Mouse (Mus musculus) hindbrain, embryonic 15.5 days (tissue): ENCODE measurements around the gene Ndst2. TPM values are rescaled to one million over a fixed set of nuclear protein-coding genes. Genes with fewer than 3 reads are reported as not detected.

Experiments used
- ATAC-seq: fragments of 200-750 bp; cut with Nextera tagmentation; 2 replicates; pipeline ENCODE4 v1.8.0; 2017; ENCODE audit warnings: low read depth, moderate number of reproducible peaks, moderate TSS enrichment; ENCODE audit not compliant: low FRiP score
- H3K27ac ChIP-seq: fragments of 300-500 bp; sonication (generic); replicated peaks from 2 replicates; pipeline ENCODE4 v1.5.1; 2015; ENCODE audit warnings: mild to moderate bottlenecking, inconsistent platforms
- H3K27me3 ChIP-seq: fragments of 300-500 bp; sonication (generic); 2 replicates; pipeline ENCODE4 v1.6.1; 2015; ENCODE audit warnings: control low read depth, inconsistent platforms
- H3K36me3 ChIP-seq: fragments of 300-500 bp; sonication (generic); 2 replicates; pipeline ENCODE4 v1.6.1; 2015; ENCODE audit warnings: control low read depth, inconsistent platforms
- H3K4me1 ChIP-seq: fragments of 300-500 bp; sonication (generic); replicated peaks from 2 replicates; pipeline ENCODE4 v1.6.1; 2015; ENCODE audit warnings: control low read depth, inconsistent platforms
- H3K4me2 ChIP-seq: fragments of 300-500 bp; sonication (generic); 2 replicates; pipeline ENCODE4 v1.6.1; 2015; ENCODE audit warnings: moderate library complexity, mild to moderate bottlenecking, inconsistent platforms
- H3K4me3 ChIP-seq: fragments of 300-500 bp; sonication (generic); 2 replicates; pipeline ENCODE4 v1.5.1; 2015; ENCODE audit warnings: mild to moderate bottlenecking, inconsistent platforms
- H3K9ac ChIP-seq: fragments of 300-500 bp; sonication (generic); 2 replicates; pipeline ENCODE4 v1.6.1; 2015; ENCODE audit warnings: inconsistent platforms
- H3K9me3 ChIP-seq: fragments of 300-500 bp; sonication (generic); 2 replicates; pipeline ENCODE4 v1.6.1; 2016; ENCODE audit warnings: control low read depth, inconsistent platforms
- WGBS: fragments of 180-500 bp; shearing (Covaris S2); methylation state at CpG from one replicate; pipeline ENCODE4 v1.1.7; 2015; 5-methylcytosine and 5-hydroxymethylcytosine counted together
- polyA plus RNA-seq: library from polyadenylated mRNA; unstranded; fragments of >200 nt; fragmentation: Nextera tagmentation; extraction: Ambion mirVana; gene quantifications from 2 replicates; pipeline ENCODE4 v1.2.1, GENCODE M21; 2015

Ndst2 gene
- polyA plus RNA-seq, 1 experiment from 2014 or later = 19.9 TPM

DNA sequence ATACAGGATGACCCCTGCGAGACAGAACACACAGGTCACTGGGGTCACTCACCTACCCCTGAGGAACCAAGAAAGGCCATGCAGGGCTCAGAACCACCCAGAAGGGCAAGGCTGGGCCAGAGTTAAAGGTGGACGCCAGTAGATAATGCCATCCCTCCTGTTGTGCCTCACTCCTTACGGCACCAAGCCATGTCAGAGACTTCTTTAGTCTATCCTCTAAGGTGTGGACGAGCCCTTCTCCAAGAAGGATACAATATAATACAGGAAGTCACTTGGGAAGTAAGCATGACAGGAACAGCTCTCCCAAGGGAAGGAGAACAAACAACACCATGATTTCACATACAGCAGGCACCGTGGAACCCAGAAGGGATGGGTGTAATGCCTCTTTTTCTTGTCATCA lies 30.6 kb upstream of the Ndst2 start:
- Histone ChIP-seq H3K4me1 (no peaks in the 10 kb centered on the region), H3K27ac (no peak overlapping the region), H3K27me3 (no peaks in the 10 kb centered on the region), H3K9me3 (no peaks in the 10 kb centered on the region), H3K4me2 (no peak overlapping the region), H3K36me3 (peaks cover 51% of the 10 kb centered on the region), H3K4me3 (no peak overlapping the region), H3K9ac (no peak overlapping the region)
- no peak for ATAC-seq
- 90% methylated on average over 5 of the region's 5 CpGs for WGBS

DNA sequence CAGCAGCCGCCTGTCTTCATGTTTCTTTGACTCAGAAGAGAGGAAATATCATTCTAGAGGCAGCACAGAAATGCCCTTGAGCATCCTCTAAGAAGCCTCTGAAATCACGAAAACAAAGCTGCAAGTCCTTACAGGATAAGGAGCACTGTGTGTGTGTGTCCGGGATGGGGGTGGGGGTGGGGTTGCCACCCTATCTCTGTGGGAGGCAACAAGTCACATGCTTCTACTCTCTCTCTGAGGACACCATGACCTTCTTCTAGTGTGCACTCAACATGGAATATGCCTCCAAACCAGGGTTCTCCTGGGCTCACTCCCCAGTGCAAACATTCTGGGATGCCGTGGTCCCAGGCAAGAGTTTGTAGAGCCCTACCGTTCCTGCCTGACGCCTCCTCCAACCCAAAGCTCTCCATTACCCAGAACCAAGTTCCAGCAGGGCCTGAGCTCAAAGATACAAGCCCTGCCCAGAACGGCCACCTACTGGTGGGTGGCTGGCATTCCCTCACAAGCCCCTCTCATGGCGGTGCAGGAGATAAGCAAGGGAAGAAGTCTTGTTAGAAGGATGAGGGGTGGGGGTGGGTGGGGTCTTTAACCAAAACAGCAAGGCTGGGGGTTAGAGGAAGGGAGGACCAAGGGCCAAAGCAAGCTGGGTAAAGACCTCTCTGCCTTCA lies 24.5 kb upstream of the Ndst2 start:
- Histone ChIP-seq H3K36me3 (peaks cover 71% of the 10 kb centered on the region), H3K27me3 (no peaks in the 10 kb centered on the region), H3K9me3 (no peaks in the 10 kb centered on the region), H3K4me2 (no peak overlapping the region), H3K27ac (no peak overlapping the region), H3K4me3 (no peak overlapping the region), H3K9ac (no peak overlapping the region), H3K4me1 (no peaks in the 10 kb centered on the region)
- 84% methylated on average over 8 of the region's 8 CpGs for WGBS
- ATAC-seq = no peak

DNA sequence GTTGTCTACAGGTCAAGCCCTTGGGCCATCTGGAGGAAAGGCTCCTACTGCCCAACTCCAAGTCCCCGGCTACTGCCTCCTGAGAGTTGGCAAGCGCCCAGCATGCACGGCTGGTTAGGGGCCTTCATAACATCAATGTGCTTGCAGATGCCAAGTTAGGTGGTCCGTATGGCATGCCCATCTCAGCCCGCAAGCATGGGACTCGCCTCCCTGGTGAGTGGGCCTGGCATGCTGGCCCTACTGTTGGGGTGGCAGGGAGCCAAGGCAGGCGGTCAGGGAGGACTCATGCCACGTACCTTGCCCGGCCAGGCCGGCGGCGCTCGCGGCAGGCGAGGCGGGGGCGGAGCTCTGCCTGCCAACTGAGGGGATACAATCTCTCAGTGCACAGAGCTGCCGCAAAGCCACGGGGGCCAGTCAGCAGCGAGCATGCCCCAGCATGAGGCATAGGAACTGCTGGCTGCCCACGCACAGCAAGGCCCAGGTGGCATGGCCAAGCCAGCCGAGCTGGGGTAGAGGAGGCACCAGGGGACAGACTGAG lies 23.1 kb upstream of the Ndst2 start:
- Histone ChIP-seq H3K36me3 (peaks cover 67% of the 10 kb centered on the region), H3K4me3 (no peak overlapping the region), H3K9ac (no peak overlapping the region), H3K4me2 (no peak overlapping the region), H3K4me1 (no peaks in the 10 kb centered on the region), H3K27ac (no peak overlapping the region), H3K9me3 (no peaks in the 10 kb centered on the region), H3K27me3 (no peaks in the 10 kb centered on the region)
- WGBS = 86% methylated on average over 22 of the region's 22 CpGs
- no peak for ATAC-seq

DNA sequence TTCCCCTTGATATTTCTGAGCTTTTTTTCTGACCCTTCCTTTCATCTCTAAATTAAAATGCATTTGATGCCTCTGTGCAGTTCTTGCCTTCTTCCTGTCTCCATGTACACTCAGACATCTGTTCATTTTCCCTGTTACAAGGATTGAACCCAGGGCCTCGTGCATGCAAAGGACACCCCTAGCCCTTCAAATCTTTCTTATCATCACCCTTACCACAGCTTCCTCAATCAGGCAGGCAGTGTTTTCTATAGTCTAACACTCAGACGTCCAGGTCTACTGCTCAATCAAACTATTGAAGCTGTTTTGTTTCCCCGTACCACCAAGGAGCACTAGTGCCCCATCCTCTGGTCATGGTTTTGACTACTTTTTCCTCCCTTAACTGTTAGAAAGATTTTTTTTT lies 19.4 kb upstream of the Ndst2 start:
- WGBS = 90% methylated on average over 3 of the region's 3 CpGs
- ATAC-seq = no peak
- Histone ChIP-seq H3K4me1 (no peaks in the 10 kb centered on the region), H3K9me3 (no peaks in the 10 kb centered on the region), H3K27ac (no peak overlapping the region), H3K9ac (no peak overlapping the region), H3K4me2 (no peak overlapping the region), H3K36me3 (peaks cover 47% of the 10 kb centered on the region), H3K27me3 (no peaks in the 10 kb centered on the region), H3K4me3 (no peak overlapping the region)

DNA sequence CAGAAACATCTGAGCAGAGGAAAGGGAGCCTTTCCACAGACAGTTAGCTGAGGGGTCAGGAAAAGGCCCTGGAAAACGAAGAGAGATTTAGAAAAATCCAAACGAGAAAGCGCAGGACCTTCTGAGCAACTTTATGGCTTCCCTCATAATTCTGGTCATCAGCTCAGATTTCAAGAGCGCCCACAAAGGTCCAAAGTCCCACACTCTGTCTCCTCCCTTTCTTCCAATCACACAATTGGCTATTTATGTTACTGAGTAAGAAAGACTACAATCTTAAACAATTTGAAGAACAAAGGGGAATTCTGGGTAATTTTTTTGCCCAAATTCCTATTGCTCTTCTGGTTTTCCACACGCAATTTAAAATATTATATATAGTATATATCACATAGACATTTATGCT lies 16.1 kb upstream of the Ndst2 start:
- no peak for ATAC-seq
- Histone ChIP-seq H3K4me2 (no peak overlapping the region), H3K27ac (no peak overlapping the region), H3K27me3 (no peaks in the 10 kb centered on the region), H3K36me3 (peaks cover 22% of the 10 kb centered on the region), H3K4me1 (no peaks in the 10 kb centered on the region), H3K4me3 (no peak overlapping the region), H3K9ac (no peak overlapping the region), H3K9me3 (no peaks in the 10 kb centered on the region)
- 92% methylated on average over 5 of the region's 5 CpGs for WGBS

DNA sequence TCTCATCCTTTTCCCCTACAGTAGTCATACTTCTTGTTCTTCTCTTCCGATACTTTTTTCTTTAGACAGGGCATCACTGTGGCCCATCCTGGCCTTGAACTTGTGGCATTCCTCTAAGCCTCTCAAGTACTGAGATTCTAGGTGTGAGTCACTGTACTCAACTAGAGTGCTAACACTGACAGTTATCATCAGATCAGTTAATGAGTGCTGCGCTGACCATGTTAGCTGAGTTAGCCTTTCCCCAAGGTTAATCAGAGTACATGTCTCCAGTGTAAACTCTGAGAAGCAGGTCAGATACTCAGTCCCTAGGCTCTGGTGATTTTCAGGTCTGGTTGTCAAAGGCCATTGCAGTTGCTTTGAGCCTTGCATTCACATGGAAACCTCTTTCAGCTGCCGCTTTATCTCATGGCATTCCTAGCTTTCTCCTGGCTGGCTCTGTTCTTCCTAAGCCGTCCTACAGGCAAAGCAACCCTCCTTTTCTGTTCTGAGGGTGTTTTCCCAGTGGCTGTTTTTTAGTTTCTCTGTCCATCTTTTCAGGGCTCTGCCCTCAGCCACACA lies 15.2 kb upstream of the Ndst2 start:
- no peaks in the 10 kb centered on the region for H3K27me3 ChIP-seq
- no peak overlapping the region for H3K27ac ChIP-seq
- 86% methylated on average over 4 of the region's 4 CpGs for whole genome bisulfite sequencing
- no peaks in the 10 kb centered on the region for H3K9me3 ChIP-seq
- H3K4me3 ChIP-seq = no peak overlapping the region
- H3K36me3 ChIP-seq = peaks cover 17% of the 10 kb centered on the region
- H3K9ac ChIP-seq = no peak overlapping the region
- no peaks in the 10 kb centered on the region for H3K4me1 ChIP-seq
- H3K4me2 ChIP-seq = no peak overlapping the region
- no peak for ATAC-seq

DNA sequence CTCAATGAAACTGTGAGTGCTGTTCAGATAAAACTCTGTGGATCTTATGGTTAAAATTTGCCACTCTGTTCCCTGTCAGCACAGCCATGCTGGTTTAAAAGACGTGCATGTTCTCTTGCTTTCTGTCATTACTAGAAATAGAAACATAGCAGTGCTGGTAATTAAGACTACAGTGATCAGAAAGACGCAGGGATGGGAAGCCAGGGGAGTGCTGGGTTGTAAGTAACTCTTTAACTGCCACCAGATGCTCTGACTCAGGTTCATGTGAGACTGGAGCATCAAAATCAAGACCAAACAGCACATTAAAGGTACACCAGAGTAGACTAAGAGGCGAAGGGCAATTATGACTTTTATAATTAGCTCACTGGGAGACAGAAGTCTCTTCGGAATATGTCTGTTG lies 14.0 kb upstream of the Ndst2 start:
- H3K4me2 ChIP-seq = no peak overlapping the region
- H3K4me3 ChIP-seq = no peak overlapping the region
- no peak overlapping the region for H3K9ac ChIP-seq
- no peaks in the 10 kb centered on the region for H3K4me1 ChIP-seq
- ATAC-seq = no peak
- no peaks in the 10 kb centered on the region for H3K27me3 ChIP-seq
- H3K9me3 ChIP-seq = no peaks in the 10 kb centered on the region
- WGBS = 66% methylated on average over 4 of the region's 4 CpGs
- no peak overlapping the region for H3K27ac ChIP-seq
- peaks cover 22% of the 10 kb centered on the region for H3K36me3 ChIP-seq

DNA sequence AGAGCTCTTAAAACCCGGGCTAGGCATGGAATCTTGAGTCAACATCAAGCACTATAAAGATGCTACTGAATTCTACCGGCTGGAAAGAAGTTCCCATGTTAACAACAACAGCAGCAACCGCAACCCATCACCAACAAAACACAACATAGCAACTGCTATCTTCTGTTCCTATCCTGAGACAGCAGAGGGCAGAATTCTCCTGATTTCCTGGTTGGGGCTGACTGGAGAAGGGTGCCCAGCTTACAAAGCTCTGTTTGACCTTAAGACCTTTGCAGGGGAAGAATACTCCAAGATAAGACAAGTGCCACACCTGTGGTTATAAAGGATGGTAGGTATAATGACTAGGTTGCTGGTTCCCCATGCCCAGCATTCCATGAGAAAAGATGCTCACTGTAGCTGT lies 12.6 kb upstream of the Ndst2 start:
- Histone ChIP-seq H3K27ac (no peak overlapping the region), H3K4me1 (no peaks in the 10 kb centered on the region), H3K4me2 (no peak overlapping the region), H3K4me3 (no peak overlapping the region), H3K27me3 (no peaks in the 10 kb centered on the region), H3K36me3 (peaks cover 28% of the 10 kb centered on the region), H3K9ac (no peak overlapping the region), H3K9me3 (no peaks in the 10 kb centered on the region)
- whole genome bisulfite sequencing = 88% methylated on average over 3 of the region's 3 CpGs
- ATAC-seq = no peak

DNA sequence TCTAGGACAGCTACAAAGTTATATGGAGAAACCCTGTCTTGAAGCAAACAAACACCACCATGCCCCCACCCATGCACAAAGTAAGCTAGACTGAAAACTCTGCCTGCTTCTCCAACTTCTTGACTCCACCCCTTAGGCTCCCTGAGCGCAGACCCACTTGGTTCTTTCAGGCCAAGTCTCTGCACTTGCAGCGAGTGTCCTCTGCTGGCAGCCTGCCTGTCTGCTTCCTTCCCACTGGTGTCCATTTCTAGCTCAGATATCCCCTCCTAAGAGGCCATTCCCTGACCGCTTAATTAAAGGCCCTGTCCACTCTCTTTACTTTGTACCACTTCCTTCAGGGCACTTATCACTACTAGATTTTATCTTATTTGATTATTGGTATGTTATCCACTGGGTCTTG lies 9.3 kb upstream of the Ndst2 start:
- Histone ChIP-seq H3K4me2 (no peak overlapping the region), H3K4me3 (no peak overlapping the region), H3K4me1 (no peaks in the 10 kb centered on the region), H3K36me3 (peaks cover 43% of the 10 kb centered on the region), H3K27me3 (no peaks in the 10 kb centered on the region), H3K9me3 (no peaks in the 10 kb centered on the region), H3K9ac (no peak overlapping the region), H3K27ac (no peak overlapping the region)
- WGBS = 91% methylated on average over 3 of the region's 3 CpGs
- no peak for ATAC-seq

DNA sequence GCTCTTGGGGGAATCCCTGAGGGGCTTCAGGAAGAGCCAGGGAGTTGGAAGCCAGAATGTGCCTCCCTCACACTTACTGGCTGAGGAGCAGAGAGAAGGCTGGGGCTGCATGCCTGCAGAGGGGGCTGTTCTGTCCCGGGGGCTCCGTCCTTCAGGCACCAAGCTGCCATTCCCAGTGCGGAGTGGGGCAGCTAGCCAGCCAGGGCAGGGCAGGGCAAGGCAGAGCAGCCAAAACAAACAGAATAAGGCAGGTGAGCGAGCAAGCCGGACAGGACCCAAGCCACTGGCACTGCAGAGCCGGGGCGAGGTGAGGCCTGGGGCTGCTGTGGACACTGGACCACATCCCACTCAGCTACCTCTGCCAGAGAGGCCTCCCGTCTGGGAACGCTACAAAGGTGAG lies 6.9 kb upstream of the Ndst2 start:
- no peak overlapping the region for H3K27ac ChIP-seq
- H3K4me2 ChIP-seq = no peak overlapping the region
- no peaks in the 10 kb centered on the region for H3K4me1 ChIP-seq
- no peaks in the 10 kb centered on the region for H3K9me3 ChIP-seq
- 96% methylated on average over 9 of the region's 9 CpGs for whole genome bisulfite sequencing
- no peak for ATAC-seq
- no peak overlapping the region for H3K9ac ChIP-seq
- no peaks in the 10 kb centered on the region for H3K27me3 ChIP-seq
- H3K36me3 ChIP-seq = peaks cover 60% of the 10 kb centered on the region
- H3K4me3 ChIP-seq = no peak overlapping the region

DNA sequence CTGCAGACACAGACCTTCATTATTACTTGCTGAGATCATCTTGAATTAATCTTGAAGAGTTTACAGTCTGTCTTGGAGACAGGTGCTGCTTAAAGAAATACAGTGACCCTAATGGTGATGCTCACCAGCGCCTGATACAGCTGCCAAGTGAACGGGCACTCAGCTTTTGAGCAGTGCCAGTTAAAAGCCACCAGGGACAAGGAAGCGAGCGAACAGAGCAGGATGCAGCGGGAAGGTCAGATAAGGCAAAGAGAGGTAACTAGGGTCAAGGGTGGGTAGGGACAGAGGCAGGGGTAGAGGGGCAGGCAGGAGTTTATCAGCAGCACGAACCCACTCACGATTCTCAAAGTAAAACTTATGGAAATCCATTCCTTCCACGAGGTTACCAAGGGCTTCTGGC lies 4.1 kb upstream of the Ndst2 start:
- Histone ChIP-seq H3K36me3 (peaks cover 43% of the 10 kb centered on the region), H3K9me3 (no peaks in the 10 kb centered on the region), H3K4me2 (no peak overlapping the region), H3K9ac (no peak overlapping the region), H3K4me1 (peaks cover 10% of the 10 kb centered on the region), H3K27me3 (no peaks in the 10 kb centered on the region), H3K4me3 (no peak overlapping the region), H3K27ac (no peak overlapping the region)
- no peak for ATAC-seq
- WGBS = 93% methylated on average over 8 of the region's 8 CpGs

DNA sequence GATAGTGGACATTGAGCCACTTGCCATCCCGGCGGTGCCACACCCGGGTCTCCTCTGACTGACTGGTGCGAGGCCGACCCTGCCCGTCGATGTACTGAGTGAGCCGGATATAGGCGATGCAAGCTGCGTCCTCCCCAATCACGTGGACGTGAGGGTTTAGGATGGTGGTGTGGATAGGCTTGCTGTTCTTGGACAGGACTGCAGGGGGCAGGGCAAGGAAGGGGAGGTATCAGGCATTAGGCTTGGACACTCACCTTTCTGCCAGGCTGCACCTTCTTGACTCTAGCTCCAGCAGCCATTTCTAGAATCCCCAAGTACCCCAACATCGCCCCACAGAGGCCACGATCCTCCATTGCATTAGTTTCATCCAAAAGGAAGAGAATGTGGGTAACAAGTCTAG lies 2.9 kb upstream of the Ndst2 start:
- H3K4me1 ChIP-seq = peaks cover 18% of the 10 kb centered on the region
- H3K4me3 ChIP-seq = no peak overlapping the region
- H3K9me3 ChIP-seq = no peaks in the 10 kb centered on the region
- H3K27ac ChIP-seq = no peak overlapping the region
- no peak overlapping the region for H3K9ac ChIP-seq
- H3K36me3 ChIP-seq = peaks cover 36% of the 10 kb centered on the region
- ATAC-seq = no peak
- 37% methylated on average over 14 of the region's 14 CpGs for WGBS
- no peaks in the 10 kb centered on the region for H3K27me3 ChIP-seq
- no peak overlapping the region for H3K4me2 ChIP-seq
